Mouse (Mus musculus) heart, adult 2 months (tissue): ENCODE data around the gene Olfr263.

Experiments
- CTCF ChIP-seq: fragments of 200-600 bp; IDR thresholded peaks from 2 replicates; pipeline ENCODE4 v1.8.1; 2022; ENCODE audit warnings: antibody characterized with exemption, mild to moderate bottlenecking, moderate library complexity
- POLR2A ChIP-seq: fragments of 200-500 bp; IDR thresholded peaks from 2 replicates; pipeline ENCODE4 v1.6.1; 2011; ENCODE audit warnings: mild to moderate bottlenecking, low read depth, low read length, control low read depth; ENCODE audit not compliant: insufficient read depth

DNA sequence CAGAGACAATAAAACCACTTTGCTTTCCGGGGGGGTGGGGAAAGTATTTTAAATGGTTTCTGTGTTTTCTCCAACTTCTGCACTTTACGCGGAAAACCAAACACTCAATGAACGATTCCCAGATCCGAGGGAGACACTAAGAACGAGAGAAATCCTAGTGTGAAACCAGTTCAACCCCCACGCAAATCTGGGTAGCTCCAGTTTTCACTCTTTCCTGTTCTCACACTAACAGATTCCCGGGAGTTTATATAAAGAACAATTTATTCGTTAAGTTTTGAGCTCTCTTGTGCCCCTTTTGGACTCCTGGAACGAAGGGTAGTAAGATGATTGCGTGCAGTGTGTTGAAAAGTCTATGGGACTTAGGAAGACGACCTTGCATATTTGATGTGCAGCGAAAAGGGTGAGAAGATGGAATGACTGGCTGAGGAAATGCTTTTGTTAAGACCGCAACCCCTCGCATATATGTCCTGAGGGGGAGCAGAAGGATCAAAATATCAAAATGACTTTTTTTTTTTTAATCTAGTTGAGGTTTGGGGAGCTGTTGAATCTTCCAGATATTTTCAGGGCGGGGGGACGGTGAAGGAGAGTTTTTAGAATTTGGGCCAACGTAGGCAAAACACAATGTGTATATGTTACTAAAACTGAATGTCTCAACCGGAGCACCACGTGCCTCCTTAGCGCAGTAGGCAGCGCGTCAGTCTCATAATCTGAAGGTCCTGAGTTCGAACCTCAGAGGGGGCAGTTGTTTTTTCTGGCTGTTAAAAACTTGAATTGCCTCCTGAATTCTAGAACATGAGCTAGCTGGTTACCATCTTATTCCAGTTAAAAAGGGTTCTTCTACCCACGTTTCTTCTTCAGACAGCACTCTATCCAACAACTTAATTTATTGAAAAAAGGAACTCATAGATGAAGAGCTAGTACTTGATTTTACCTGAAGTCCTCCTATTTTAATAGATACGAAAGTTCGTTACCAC is 37.8 kb downstream of the Olfr263 start:
- TF ChIP-seq CTCF, result no peak
- no peak for TF ChIP-seq POLR2A
